Mouse (Mus musculus) forelimb bud, embryonic 11.5 days (tissue): ENCODE data around the gene Dpep3.

Experiments
- DNase-seq: peaks from one replicate; pipeline ENCODE4 v3.0.0-alpha.2; 2012; ENCODE audit warnings: low read depth, low spot score

The Dpep3 gene

GRCm38 (mm10) chr8:105981146-105981545 is 1.9 kb upstream of the Dpep3 start:
- DNase-seq = no peak

GRCm38 (mm10) chr8:105975363-105975762 is 3.9 kb downstream of the Dpep3 start:
- DNase-seq = no peak

- DNase-seq = no peak
These were observed 8.1 kb downstream of the Dpep3 start for GRCm38 (mm10) chr8:105971019-105971720.

- no peak for DNase-seq
These were observed 9.9 kb downstream of the Dpep3 start for GRCm38 (mm10) chr8:105969367-105969766.

GRCm38 (mm10) chr8:105966692-105967311 is 12.4 kb downstream of the Dpep3 start:
- peak; percentile 62 for DNase-seq

- DNase-seq = peak; percentile 86
These were observed 13.3 kb downstream of the Dpep3 start, which contains the start of gene Slc12a4 for GRCm38 (mm10) chr8:105965905-105966341. TSS of gene Slc12a4 (minus strand) at chr8:105966097.

GRCm38 (mm10) chr8:105965266-105965904 is 13.8 kb downstream of the Dpep3 start:
- no peak for DNase-seq

- no peak for DNase-seq
These were observed 14.5 kb downstream of the Dpep3 start for GRCm38 (mm10) chr8:105964506-105965265.

GRCm38 (mm10) chr8:105961536-105961935 is 17.7 kb downstream of the Dpep3 start:
- DNase-seq = no peak

- DNase-seq = no peak
These were observed 18.1 kb downstream of the Dpep3 start for GRCm38 (mm10) chr8:105961101-105961500.

- no peak for DNase-seq
These were observed 19.9 kb downstream of the Dpep3 start for GRCm38 (mm10) chr8:105959350-105959749.

- DNase-seq = no peak
These were observed 21.4 kb downstream of the Dpep3 start for GRCm38 (mm10) chr8:105957813-105958212.

GRCm38 (mm10) chr8:105956556-105956955 is 22.7 kb downstream of the Dpep3 start:
- DNase-seq = no peak

- DNase-seq = no peak
These were observed 28.1 kb downstream of the Dpep3 start for GRCm38 (mm10) chr8:105951057-105951659.

- no peak for DNase-seq
These were observed 29.9 kb downstream of the Dpep3 start for GRCm38 (mm10) chr8:105949350-105949749.

GRCm38 (mm10) chr8:105943321-105943739 is 35.9 kb downstream of the Dpep3 start, which contains the start of gene Lcat:
TSS of gene Lcat (minus strand) at chr8:105943382.
- DNase-seq = no peak

GRCm38 (mm10) chr8:105942542-105942941 is 36.7 kb downstream of the Dpep3 start:
- DNase-seq = no peak

GRCm38 (mm10) chr8:105942026-105942425 is 37.2 kb downstream of the Dpep3 start:
- DNase-seq = no peak

- no peak for DNase-seq
These were observed 40.9 kb downstream of the Dpep3 start, which contains the start of gene Psmb10 for GRCm38 (mm10) chr8:105938306-105938669. TSS of gene Psmb10 (minus strand) at chr8:105938444.

- DNase-seq = peak; percentile 23
These were observed 41.5 kb downstream of the Dpep3 start for GRCm38 (mm10) chr8:105937496-105938305.
